Mouse (Mus musculus): ENCODE data around the gene Fcnb. TPM values are rescaled to one million over a fixed set of nuclear protein-coding genes. Genes with fewer than 3 reads are reported as not detected.

The Fcnb gene
- polyA plus RNA-seq, 1 experiment from 2014 or later: not detected

- Histone ChIP-seq H3K27me3 (ENCODE audit: control insufficient read depth, insufficient read depth, low read depth, low read length) (no peaks in the 10 kb centered on the region), H3K4me3 (ENCODE audit: low read depth, low read length) (no peak overlapping the region), H3K4me2 (ENCODE audit: low read length) (no peak overlapping the region), H3K4me1 (ENCODE audit: control insufficient read depth, insufficient read depth, low read length) (no peaks in the 10 kb centered on the region), H3K9me3 (replicated peaks; ENCODE audit: control insufficient read depth, low read length, poor library complexity, severe bottlenecking) (0 out of 2 replicates have a peak, but pooled peaks cover 4% of the 10 kb centered on the region), H3K27ac (ENCODE audit: low read length) (no peak overlapping the region), H3K9ac (ENCODE audit: low read depth, low read length) (no peak overlapping the region), H3K36me3 (ENCODE audit: control insufficient read depth, insufficient read depth, low read length) (no peaks in the 10 kb centered on the region)
- WGBS: 100% methylated on average over 1 of the region's 1 CpGs
- no peak for ATAC-seq
Measured at GRCm38 (mm10) chr2:28040466-28040865, 44.2 kb downstream of the Fcnb start.

GRCm38 (mm10) chr2:28039647-28040325 lies 44.9 kb downstream of the Fcnb start:
- no peak for ATAC-seq
- Histone ChIP-seq H3K4me2 (ENCODE audit: low read length) (no peak overlapping the region), H3K4me3 (ENCODE audit: low read depth, low read length) (no peak overlapping the region), H3K9me3 (replicated peaks; ENCODE audit: control insufficient read depth, low read length, poor library complexity, severe bottlenecking) (0 out of 2 replicates have a peak, but pooled peaks cover 4% of the 10 kb centered on the region), H3K27me3 (ENCODE audit: control insufficient read depth, insufficient read depth, low read depth, low read length) (no peaks in the 10 kb centered on the region), H3K27ac (ENCODE audit: low read length) (no peak overlapping the region), H3K36me3 (ENCODE audit: control insufficient read depth, insufficient read depth, low read length) (no peaks in the 10 kb centered on the region), H3K9ac (ENCODE audit: low read depth, low read length) (no peak overlapping the region), H3K4me1 (ENCODE audit: control insufficient read depth, insufficient read depth, low read length) (no peaks in the 10 kb centered on the region)
- 93% methylated on average over 10 of the region's 10 CpGs for WGBS

GRCm38 (mm10) chr2:28038391-28039096 lies 46.1 kb downstream of the Fcnb start:
- no peaks in the 10 kb centered on the region for H3K4me1 ChIP-seq (ENCODE audit: control insufficient read depth, insufficient read depth, low read length)
- H3K36me3 ChIP-seq (ENCODE audit: control insufficient read depth, insufficient read depth, low read length): no peaks in the 10 kb centered on the region
- WGBS: 79% methylated on average over 14 of the region's 14 CpGs
- H3K4me3 ChIP-seq (ENCODE audit: low read depth, low read length): no peak overlapping the region
- no peak overlapping the region for H3K27ac ChIP-seq (ENCODE audit: low read length)
- H3K27me3 ChIP-seq (ENCODE audit: control insufficient read depth, insufficient read depth, low read depth, low read length): no peaks in the 10 kb centered on the region
- 0 out of 2 replicates have a peak, but pooled peaks cover 4% of the 10 kb centered on the region for H3K9me3 ChIP-seq (replicated peaks; ENCODE audit: control insufficient read depth, low read length, poor library complexity, severe bottlenecking)
- no peak overlapping the region for H3K4me2 ChIP-seq (ENCODE audit: low read length)
- no peak overlapping the region for H3K9ac ChIP-seq (ENCODE audit: low read depth, low read length)
- ATAC-seq: no peak

DNA sequence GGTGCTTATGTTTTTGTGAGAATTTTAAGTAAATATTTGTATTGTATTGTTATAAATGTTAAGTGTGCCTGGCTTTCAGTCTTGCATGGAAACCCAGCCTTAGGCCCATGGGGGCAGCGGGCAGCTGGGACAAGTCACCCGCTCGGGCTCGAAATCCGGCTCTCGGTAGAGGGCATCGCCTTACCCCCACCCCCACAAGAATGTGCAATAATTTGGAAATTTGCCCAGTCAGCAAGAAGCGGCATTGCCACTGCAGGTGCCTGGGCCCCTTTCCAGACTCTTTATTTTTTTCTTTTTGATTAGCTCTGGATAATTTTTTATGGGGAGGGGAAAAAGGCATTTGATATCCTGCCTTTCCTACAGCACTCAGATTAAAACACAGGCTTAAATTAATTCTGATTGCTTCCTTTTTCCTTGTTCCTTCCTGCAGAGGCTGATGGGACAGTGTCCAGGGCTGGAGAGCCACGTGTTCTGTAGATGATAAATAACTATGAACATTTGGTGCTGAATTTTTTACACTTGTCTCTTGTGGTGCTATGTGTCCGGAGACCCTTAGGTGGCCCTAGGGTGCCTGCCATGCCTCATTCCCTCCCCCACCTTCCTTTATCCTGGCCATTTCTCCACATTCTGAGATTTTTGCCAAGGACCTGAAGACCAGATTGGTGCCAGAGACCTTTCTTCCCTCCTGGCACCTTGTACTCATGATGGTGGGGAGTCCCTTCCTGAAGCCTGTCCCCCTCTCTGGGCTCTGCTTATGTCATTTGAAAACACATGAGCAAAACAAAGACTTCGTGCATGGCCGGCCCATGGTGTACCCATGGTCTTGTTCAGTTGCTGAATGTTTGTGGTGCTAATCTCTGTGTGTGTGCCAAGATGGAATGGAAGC lies 46.9 kb downstream of the Fcnb start:
- Histone ChIP-seq H3K4me3 (ENCODE audit: low read depth, low read length) (no peak overlapping the region), H3K9ac (ENCODE audit: low read depth, low read length) (no peak overlapping the region), H3K27ac (ENCODE audit: low read length) (no peak overlapping the region), H3K36me3 (ENCODE audit: control insufficient read depth, insufficient read depth, low read length) (no peaks in the 10 kb centered on the region), H3K9me3 (replicated peaks; ENCODE audit: control insufficient read depth, low read length, poor library complexity, severe bottlenecking) (no peaks in the 10 kb centered on the region), H3K4me2 (ENCODE audit: low read length) (no peak overlapping the region), H3K27me3 (ENCODE audit: control insufficient read depth, insufficient read depth, low read depth, low read length) (no peaks in the 10 kb centered on the region), H3K4me1 (ENCODE audit: control insufficient read depth, insufficient read depth, low read length) (no peaks in the 10 kb centered on the region)
- ATAC-seq: peak; percentile 36; the same call in 1 of the 2 replicates
- 67% methylated on average over 12 of the region's 12 CpGs for WGBS

DNA sequence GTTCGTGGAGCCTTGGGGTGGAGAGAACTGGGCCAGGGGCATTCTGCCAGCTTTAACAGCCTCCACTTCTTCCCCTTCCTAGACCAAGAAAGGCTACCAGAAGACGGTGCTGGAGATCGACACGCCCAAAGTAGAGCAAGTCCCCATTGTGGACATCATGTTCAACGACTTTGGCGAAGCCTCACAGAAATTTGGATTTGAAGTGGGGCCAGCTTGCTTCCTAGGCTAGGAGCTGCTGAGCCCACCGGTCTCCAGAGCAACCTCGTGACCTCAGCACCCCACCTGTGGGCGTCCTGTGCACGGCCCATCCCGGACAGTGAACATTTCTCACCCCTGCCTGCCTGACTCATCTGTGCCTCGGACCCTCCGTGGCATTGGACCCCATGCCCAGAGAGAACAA lies 47.9 kb downstream of the Fcnb start:
- Histone ChIP-seq H3K4me1 (ENCODE audit: control insufficient read depth, insufficient read depth, low read length) (no peaks in the 10 kb centered on the region), H3K36me3 (ENCODE audit: control insufficient read depth, insufficient read depth, low read length) (no peaks in the 10 kb centered on the region), H3K27ac (ENCODE audit: low read length) (no peak overlapping the region), H3K27me3 (ENCODE audit: control insufficient read depth, insufficient read depth, low read depth, low read length) (no peaks in the 10 kb centered on the region), H3K9ac (ENCODE audit: low read depth, low read length) (no peak overlapping the region), H3K4me2 (ENCODE audit: low read length) (no peak overlapping the region), H3K4me3 (ENCODE audit: low read depth, low read length) (no peak overlapping the region), H3K9me3 (replicated peaks; ENCODE audit: control insufficient read depth, low read length, poor library complexity, severe bottlenecking) (no peaks in the 10 kb centered on the region)
- WGBS: 86% methylated on average over 13 of the region's 13 CpGs
- no peak for ATAC-seq

DNA sequence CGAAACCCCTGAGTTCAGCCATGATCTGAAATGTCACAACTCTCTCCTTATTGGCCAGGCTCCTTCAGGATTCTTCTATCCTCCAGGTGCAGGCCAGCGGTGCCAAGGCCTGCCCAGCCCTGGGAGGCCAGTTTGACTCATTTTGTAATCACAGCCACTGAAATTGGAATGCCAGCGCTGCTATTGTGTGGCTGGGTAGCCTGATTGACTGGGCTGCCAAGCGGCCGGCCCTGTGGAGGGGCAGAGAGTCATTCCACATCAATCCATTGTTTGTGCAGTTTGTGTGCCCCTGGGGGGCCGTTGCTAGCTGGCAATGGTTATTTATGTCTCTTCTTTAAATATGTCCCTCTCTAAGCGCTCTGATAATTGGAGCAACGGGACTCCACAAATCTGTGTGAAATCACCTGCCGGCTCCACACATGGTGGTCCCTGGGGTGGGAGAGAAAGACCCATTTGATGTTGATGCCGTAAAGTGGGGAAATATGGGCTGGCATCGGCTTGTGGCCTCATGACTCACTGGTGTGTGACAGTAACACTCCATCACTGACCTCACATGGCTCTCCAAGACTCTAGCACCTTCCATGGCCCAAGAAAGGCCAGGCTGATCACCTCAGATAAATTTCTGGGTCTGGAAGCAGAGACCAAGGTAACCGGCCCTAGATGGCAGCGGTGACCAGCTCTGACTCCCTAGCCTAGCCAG lies 50.5 kb downstream of the Fcnb start:
- WGBS: 65% methylated on average over 13 of the region's 13 CpGs
- Histone ChIP-seq H3K9ac (ENCODE audit: low read depth, low read length) (no peak overlapping the region), H3K36me3 (ENCODE audit: control insufficient read depth, insufficient read depth, low read length) (no peaks in the 10 kb centered on the region), H3K4me2 (ENCODE audit: low read length) (no peak overlapping the region), H3K27me3 (ENCODE audit: control insufficient read depth, insufficient read depth, low read depth, low read length) (no peaks in the 10 kb centered on the region), H3K9me3 (replicated peaks; ENCODE audit: control insufficient read depth, low read length, poor library complexity, severe bottlenecking) (no peaks in the 10 kb centered on the region), H3K27ac (ENCODE audit: low read length) (no peak overlapping the region), H3K4me3 (ENCODE audit: low read depth, low read length) (no peak overlapping the region), H3K4me1 (ENCODE audit: control insufficient read depth, insufficient read depth, low read length) (no peaks in the 10 kb centered on the region)
- no peak for ATAC-seq

- Histone ChIP-seq H3K9ac (ENCODE audit: low read depth, low read length) (no peak overlapping the region), H3K4me2 (ENCODE audit: low read length) (no peak overlapping the region), H3K36me3 (ENCODE audit: control insufficient read depth, insufficient read depth, low read length) (no peaks in the 10 kb centered on the region), H3K4me3 (ENCODE audit: low read depth, low read length) (no peak overlapping the region), H3K9me3 (replicated peaks; ENCODE audit: control insufficient read depth, low read length, poor library complexity, severe bottlenecking) (no peaks in the 10 kb centered on the region), H3K4me1 (ENCODE audit: control insufficient read depth, insufficient read depth, low read length) (no peaks in the 10 kb centered on the region), H3K27me3 (ENCODE audit: control insufficient read depth, insufficient read depth, low read depth, low read length) (no peaks in the 10 kb centered on the region), H3K27ac (ENCODE audit: low read length) (no peak overlapping the region)
- 95% methylated on average over 11 of the region's 11 CpGs for WGBS
- ATAC-seq: no peak
Measured at GRCm38 (mm10) chr2:28032469-28032868, 52.2 kb downstream of the Fcnb start.

DNA sequence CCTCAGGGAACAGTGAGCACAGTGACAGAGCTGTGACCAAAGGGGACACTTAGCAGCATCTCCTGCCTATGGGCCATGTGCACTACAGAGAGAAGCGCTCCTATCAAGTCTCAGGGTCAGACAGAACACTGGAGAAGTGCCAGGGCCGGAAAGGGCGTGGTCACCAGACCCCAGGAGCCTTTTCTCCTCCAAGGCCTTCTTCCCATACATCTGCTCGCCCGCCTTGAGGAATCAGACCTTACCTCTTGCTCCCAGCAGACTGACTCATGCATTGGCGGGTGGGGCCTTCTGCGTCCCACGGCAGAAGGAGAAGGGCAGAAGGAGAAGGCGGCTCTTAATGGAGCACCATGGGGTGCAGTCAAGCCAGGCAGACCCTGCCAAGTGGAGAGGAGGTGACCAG lies 52.8 kb downstream of the Fcnb start:
- H3K27ac ChIP-seq (ENCODE audit: low read length): no peak overlapping the region
- H3K36me3 ChIP-seq (ENCODE audit: control insufficient read depth, insufficient read depth, low read length): no peaks in the 10 kb centered on the region
- no peaks in the 10 kb centered on the region for H3K27me3 ChIP-seq (ENCODE audit: control insufficient read depth, insufficient read depth, low read depth, low read length)
- no peak for ATAC-seq
- H3K9ac ChIP-seq (ENCODE audit: low read depth, low read length): no peak overlapping the region
- H3K4me2 ChIP-seq (ENCODE audit: low read length): no peak overlapping the region
- WGBS: 71% methylated on average over 8 of the region's 9 CpGs
- no peak overlapping the region for H3K4me3 ChIP-seq (ENCODE audit: low read depth, low read length)
- no peaks in the 10 kb centered on the region for H3K4me1 ChIP-seq (ENCODE audit: control insufficient read depth, insufficient read depth, low read length)
- no peaks in the 10 kb centered on the region for H3K9me3 ChIP-seq (replicated peaks; ENCODE audit: control insufficient read depth, low read length, poor library complexity, severe bottlenecking)

Measured in midbrain, embryonic 16.5 days (tissue).